Mouse (Mus musculus) forebrain, embryonic 15.5 days (tissue): ENCODE results near the gene Ldlrad1. TPM values are rescaled to one million over a fixed set of nuclear protein-coding genes. Genes with fewer than 3 reads are reported as not detected.

Experiments used
- ATAC-seq: fragments of 200-750 bp; cut with Nextera tagmentation; replicated peaks from 2 replicates; pipeline ENCODE4 v1.8.0; 2017; ENCODE audit warnings: mild to moderate bottlenecking, moderate TSS enrichment, moderate library complexity
- H3K27ac ChIP-seq: fragments of 300-500 bp; sonication (generic); replicated peaks from 2 replicates; pipeline ENCODE4 v1.5.1; 2015; ENCODE audit warnings: mild to moderate bottlenecking, inconsistent platforms
- H3K27me3 ChIP-seq: fragments of 300-500 bp; sonication (generic); 2 replicates; pipeline ENCODE4 v1.6.1; 2015; ENCODE audit warnings: inconsistent platforms
- H3K36me3 ChIP-seq: fragments of 300-500 bp; sonication (generic); 2 replicates; pipeline ENCODE4 v1.6.1; 2015; ENCODE audit warnings: mild to moderate bottlenecking, inconsistent platforms
- H3K4me1 ChIP-seq: fragments of 300-500 bp; sonication (generic); 2 replicates; pipeline ENCODE4 v1.6.1; 2015; ENCODE audit warnings: inconsistent platforms
- H3K4me2 ChIP-seq: fragments of 300-500 bp; sonication (generic); replicated peaks from 2 replicates; pipeline ENCODE4 v1.6.1; 2015; ENCODE audit warnings: mild to moderate bottlenecking, inconsistent platforms
- H3K4me3 ChIP-seq: fragments of 300-500 bp; sonication (generic); 2 replicates; pipeline ENCODE4 v1.5.1; 2015; ENCODE audit warnings: mild to moderate bottlenecking, inconsistent platforms
- H3K9ac ChIP-seq: fragments of 300-500 bp; sonication (generic); replicated peaks from 2 replicates; pipeline ENCODE4 v1.6.1; 2015; ENCODE audit warnings: mild to moderate bottlenecking, inconsistent platforms
- H3K9me3 ChIP-seq: fragments of 300-500 bp; sonication (generic); 2 replicates; pipeline ENCODE4 v1.6.1; 2016; ENCODE audit warnings: inconsistent platforms
- WGBS: fragments of 180-500 bp; shearing (Covaris S2); methylation state at CpG from one replicate; pipeline ENCODE4 v1.1.7; 2015; ENCODE audit warnings: mixed read lengths; 5-methylcytosine and 5-hydroxymethylcytosine counted together
- polyA plus RNA-seq: library from polyadenylated mRNA; unstranded; fragments of >200 nt; fragmentation: Nextera tagmentation; extraction: Ambion mirVana; gene quantifications from 2 replicates; pipeline ENCODE4 v1.2.1, GENCODE M21; 2015

The Ldlrad1 gene
- polyA plus RNA-seq, result not detected in 2 replicates

DNA sequence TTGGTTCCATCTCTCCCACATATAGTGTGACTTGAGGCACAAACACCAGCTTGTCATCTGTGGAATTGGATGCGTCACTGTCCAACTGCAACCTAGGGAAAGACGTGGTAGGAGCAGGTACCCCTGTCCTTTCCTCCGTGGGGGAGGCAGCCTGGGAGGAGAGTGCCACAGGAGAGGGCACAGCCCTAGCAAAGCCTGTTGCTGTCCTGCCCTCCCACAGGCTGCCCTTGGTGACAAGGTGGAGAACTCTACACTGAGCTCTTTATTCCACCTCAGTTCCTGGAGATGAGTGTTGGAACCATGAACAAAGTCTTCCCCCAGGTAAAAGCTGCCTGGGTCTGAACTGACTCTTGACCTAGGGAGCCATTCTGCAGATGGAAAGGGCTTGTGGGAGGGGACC, at the start of gene Ldlrad1:
Gene Ldlrad1 (plus strand): TSS at position 301 of the 400 bp plus-strand sequence.
- Histone ChIP-seq H3K27me3 (no peaks in the 10 kb centered on the region), H3K4me1 (no peaks in the 10 kb centered on the region), H3K4me2 (no peak within 1 kb of the TSS), H3K9ac (no peak within 1 kb of the TSS), H3K9me3 (no peaks in the 10 kb centered on the region), H3K4me3 (no peak within 1 kb of the TSS), H3K27ac (no peak within 1 kb of the TSS), H3K36me3 (peaks cover 22% of the 10 kb centered on the region)
- no peak for ATAC-seq
- WGBS, result 89% methylated on average over 3 of the region's 3 CpGs

DNA sequence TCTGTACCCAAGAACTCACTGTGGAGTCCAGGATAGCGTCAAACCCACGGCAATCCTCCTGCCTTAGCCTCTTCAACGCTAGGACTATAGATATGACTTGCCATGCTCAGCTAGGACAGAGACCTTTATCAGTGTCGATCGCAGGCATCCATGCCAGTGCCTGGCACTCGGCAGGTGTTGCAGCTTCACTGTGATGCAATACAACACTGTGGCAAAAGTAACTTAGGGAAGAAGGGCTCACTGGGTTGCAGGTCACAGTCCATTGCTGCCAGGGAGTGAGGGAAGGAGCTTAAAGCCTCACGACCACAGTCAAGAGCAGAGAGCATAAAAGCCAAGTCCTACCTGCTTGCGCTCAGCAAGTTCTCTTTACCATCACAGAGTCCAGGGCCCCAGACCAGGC, 48.8 kb upstream of the Ldlrad1 start:
- ATAC-seq, result no peak
- no peak overlapping the region for H3K4me3 ChIP-seq
- H3K27me3 ChIP-seq, result no peaks in the 10 kb centered on the region
- H3K9ac ChIP-seq, result no peak overlapping the region
- no peak overlapping the region for H3K4me2 ChIP-seq
- peaks cover 5% of the 10 kb centered on the region; the same call in 1 of the 2 replicates for H3K36me3 ChIP-seq
- WGBS, result 92% methylated on average over 8 of the region's 8 CpGs
- no peak overlapping the region for H3K27ac ChIP-seq
- no peaks in the 10 kb centered on the region for H3K9me3 ChIP-seq
- peaks cover 4% of the 10 kb centered on the region for H3K4me1 ChIP-seq

DNA sequence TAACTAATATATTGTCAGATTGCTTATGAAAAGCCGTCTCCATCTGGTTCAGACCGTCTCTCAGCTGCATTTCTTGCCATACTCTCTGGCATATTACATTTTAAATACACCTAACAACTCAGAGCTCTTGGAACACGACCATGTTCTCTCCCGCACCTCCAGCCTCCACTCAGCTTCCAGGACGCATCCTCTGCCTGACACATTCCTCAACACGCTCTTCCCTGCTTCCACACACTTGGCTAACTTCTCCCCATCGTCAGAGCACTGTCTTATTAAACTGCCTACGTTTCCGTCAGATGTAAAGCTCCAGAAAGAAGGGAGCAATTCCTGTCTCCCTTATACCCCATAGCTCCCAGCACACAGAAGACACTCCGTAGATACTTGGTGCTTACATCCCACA, 45.6 kb upstream of the Ldlrad1 start:
- Histone ChIP-seq H3K27me3 (no peaks in the 10 kb centered on the region), H3K9me3 (no peaks in the 10 kb centered on the region), H3K36me3 (peaks cover 8% of the 10 kb centered on the region), H3K9ac (no peak overlapping the region), H3K4me2 (no peak overlapping the region), H3K27ac (peak overlapping the region; percentile 41), H3K4me3 (no peak overlapping the region), H3K4me1 (peaks cover 4% of the 10 kb centered on the region)
- ATAC-seq, result peak; percentile 46; the same call in 1 of the 2 replicates
- WGBS, result 79% methylated on average over 10 of the region's 10 CpGs

DNA sequence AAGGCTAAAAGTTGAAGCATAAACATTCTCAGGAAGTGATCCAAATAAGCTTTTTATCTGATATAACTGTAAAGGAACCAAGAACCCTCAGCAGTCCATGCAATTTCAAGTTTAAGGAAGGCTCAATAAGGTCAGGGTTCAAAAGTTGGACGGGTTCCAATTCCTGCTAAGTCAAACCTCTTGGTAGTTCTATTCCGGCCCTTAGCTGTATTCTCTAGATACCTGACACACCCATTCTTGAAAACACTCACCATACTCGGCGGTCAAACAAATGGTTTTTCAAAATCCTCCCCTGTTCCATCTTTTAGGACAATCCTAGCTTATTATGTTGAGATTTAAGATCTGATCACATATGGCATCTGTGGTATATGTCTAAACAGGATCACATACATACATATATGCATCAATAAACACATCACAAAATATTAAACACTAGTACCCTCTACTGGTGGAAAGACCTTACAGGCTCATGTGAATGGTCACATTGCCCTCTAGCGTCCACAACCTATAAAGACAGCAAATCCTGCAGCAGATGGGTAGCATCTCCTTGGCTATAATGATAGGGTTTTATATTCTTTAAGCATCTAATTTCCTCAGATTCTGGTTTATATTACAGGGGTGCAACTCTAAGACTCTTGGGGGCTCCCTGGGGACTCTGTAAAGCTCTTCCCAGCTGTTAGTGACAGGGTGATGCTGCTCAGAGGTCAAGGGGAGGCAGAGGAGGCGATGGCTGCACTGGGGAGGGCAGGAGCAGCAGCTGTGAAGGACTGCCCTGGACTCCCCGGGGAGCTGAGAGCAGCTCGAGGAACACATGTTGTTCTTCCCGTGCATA, 45.0 kb upstream of the Ldlrad1 start:
- peak overlapping the region; percentile 43 for H3K27ac ChIP-seq
- H3K4me2 ChIP-seq, result no peak overlapping the region
- H3K27me3 ChIP-seq, result no peaks in the 10 kb centered on the region
- 45% methylated on average over 9 of the region's 9 CpGs for WGBS
- no peaks in the 10 kb centered on the region for H3K9me3 ChIP-seq
- ATAC-seq, result peak; percentile 82
- H3K4me3 ChIP-seq, result no peak overlapping the region
- peaks cover 4% of the 10 kb centered on the region; the same call in 1 of the 2 replicates for H3K36me3 ChIP-seq
- H3K4me1 ChIP-seq, result peaks cover 4% of the 10 kb centered on the region
- H3K9ac ChIP-seq, result no peak overlapping the region

DNA sequence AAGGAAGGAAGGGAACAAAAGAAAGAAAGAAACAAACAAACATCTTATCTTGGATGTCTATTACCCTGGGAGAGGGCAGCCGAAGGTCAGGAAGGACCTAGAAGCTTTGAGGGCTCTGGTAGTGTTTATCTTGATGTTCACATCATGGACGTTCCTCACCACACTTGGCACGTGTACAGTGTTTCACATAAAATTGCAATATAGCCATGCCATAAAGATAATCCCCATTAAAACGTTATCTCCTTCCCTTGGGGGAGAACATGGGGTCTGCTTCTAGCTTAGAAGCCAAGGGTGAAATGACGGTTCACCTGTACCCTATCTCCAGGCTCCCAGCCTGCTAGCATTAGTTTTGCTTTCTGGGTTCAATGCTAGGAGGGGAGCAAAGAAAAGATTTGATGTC, 42.3 kb upstream of the Ldlrad1 start:
- Histone ChIP-seq H3K9me3 (no peaks in the 10 kb centered on the region), H3K4me2 (no peak overlapping the region), H3K36me3 (peaks cover 4% of the 10 kb centered on the region), H3K4me1 (peaks cover 4% of the 10 kb centered on the region), H3K27me3 (no peaks in the 10 kb centered on the region), H3K27ac (no peak overlapping the region), H3K4me3 (no peak overlapping the region), H3K9ac (no peak overlapping the region)
- ATAC-seq, result no peak
- WGBS, result 89% methylated on average over 5 of the region's 5 CpGs

DNA sequence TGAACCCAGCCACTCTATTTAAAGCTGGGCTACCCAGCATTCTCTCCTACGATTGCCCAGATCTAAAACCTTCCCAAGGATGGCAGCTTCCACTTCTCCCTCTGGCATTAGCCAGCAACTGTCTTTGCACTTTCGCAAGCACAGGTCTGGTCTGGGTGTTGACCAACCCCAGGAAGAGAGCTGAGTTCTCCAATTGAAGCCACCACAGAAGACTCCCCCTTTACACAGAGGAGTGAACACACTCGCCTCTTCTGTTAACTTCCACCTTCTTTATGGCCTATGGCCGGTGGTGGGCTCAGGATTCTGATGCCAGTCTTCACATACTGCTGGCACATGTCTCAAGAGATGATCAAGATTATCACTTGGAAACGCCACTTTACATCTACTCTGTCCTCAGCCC, 41.2 kb upstream of the Ldlrad1 start:
- peaks cover 4% of the 10 kb centered on the region for H3K4me1 ChIP-seq
- no peak overlapping the region for H3K4me2 ChIP-seq
- no peaks in the 10 kb centered on the region for H3K9me3 ChIP-seq
- WGBS, result 89% methylated on average over 5 of the region's 5 CpGs
- ATAC-seq, result no peak
- H3K27ac ChIP-seq, result no peak overlapping the region
- H3K27me3 ChIP-seq, result no peaks in the 10 kb centered on the region
- peaks cover 9% of the 10 kb centered on the region for H3K36me3 ChIP-seq
- H3K9ac ChIP-seq, result no peak overlapping the region
- H3K4me3 ChIP-seq, result no peak overlapping the region

DNA sequence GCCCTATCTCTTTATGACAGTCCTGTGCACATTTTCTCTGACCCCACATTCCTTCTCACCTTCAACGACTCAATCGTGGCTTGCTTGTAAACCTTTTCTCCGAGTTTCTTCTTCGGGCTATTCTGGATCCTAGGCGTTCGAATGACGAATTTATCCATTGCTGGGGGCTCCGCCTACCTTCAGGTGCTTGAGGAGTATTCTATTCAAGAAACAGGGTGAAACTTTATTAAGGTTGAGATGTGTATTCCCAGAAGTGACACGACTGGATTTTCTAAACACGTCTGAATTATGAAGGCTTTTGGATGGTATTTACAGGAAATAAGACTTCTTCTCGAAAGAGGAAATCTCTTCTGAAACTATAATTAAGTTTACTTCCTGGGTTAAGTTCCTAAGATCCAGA, 31.5 kb upstream of the Ldlrad1 start:
- H3K4me1 ChIP-seq, result peaks cover 41% of the 10 kb centered on the region
- H3K4me2 ChIP-seq, result peak overlapping the region; percentile 61
- 50% methylated on average over 11 of the region's 11 CpGs for WGBS
- peak overlapping the region; percentile 71 for H3K4me3 ChIP-seq
- H3K27me3 ChIP-seq, result no peaks in the 10 kb centered on the region
- no peak for ATAC-seq
- peak overlapping the region; percentile 77 for H3K9ac ChIP-seq
- no peaks in the 10 kb centered on the region for H3K9me3 ChIP-seq
- H3K27ac ChIP-seq, result peak overlapping the region; percentile 99
- peaks cover 5% of the 10 kb centered on the region; the same call in 1 of the 2 replicates for H3K36me3 ChIP-seq

DNA sequence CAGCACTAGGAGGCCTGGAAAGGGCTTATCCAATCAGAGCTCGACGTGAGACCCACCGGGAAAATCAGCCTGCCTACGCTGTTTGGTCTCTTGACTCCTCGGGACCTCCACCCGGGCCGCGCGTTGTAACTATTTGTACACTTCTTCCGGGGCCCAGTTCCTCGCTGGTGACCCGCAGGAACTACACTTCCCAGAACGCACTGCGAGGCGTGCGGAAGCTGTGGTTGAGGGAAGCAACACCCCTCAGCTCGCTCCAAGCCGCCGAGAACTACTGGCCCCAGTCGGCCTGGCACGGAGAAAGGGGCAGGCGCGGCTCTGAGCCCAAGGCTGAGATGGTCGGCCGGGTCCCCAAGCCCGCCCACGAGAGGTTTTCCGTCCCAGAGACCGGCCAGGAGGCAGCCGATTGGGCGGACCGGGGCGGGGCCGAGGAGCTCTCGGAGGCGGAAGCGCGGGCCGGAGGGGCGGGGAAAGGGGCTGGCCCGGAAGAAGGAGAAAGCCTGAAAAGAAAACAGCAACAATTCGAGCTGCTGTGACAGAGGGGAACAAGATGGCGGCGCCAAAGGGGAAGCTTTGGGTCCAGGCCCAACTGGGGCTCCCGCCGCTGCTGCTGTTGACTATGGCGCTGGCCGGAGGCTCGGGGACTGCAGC, 30.7 kb upstream of the Ldlrad1 start, which contains the start of gene Tmem59:
Gene Tmem59 (plus strand): TSS at position 218 of the 648 bp plus-strand sequence.
- H3K9me3 ChIP-seq, result no peaks in the 10 kb centered on the region
- peak within 1 kb of the TSS; percentile 61 for H3K4me2 ChIP-seq
- peak within 1 kb of the TSS; percentile 99 for H3K27ac ChIP-seq
- peak; percentile 95 for ATAC-seq
- peak within 1 kb of the TSS; percentile 77 for H3K9ac ChIP-seq
- H3K4me3 ChIP-seq, result peak within 1 kb of the TSS; percentile 71
- under 1% methylated on average over 49 of the region's 49 CpGs for WGBS
- H3K27me3 ChIP-seq, result no peaks in the 10 kb centered on the region
- peaks cover 46% of the 10 kb centered on the region for H3K4me1 ChIP-seq
- 0 out of 2 replicates have a peak, but pooled peaks cover 2% of the 10 kb centered on the region for H3K36me3 ChIP-seq

DNA sequence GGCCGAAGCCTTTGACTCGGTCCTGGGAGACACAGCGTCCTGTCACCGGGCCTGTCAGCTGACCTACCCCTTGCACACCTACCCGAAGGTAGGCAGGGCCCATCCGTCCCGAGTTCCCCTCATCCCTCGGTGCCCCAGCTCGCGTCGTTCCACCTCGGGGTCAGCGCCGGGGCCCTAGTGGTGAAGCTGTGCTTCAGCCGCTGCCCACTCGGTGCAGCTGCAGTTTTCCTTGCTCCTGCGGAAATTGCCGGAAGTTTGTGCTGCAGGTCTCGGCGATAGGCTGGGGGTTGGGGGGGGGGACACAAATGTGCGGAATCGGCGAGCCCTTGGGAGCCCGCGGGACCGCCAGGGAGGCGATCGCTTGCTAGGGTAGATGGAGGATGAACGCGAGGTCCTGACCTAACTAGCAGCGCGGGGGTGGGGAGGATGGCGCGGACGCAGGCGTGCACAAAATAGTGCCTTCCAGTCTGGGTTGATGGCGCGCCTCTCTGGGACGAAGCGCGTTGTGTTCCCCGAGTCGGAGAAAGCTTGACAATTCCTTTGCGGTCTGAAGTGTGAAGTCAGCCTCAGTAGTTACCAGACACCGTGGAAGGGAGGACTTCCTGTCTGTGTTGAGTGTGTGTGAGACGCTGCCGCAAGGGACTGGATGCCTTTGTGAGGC, 30.0 kb upstream of the Ldlrad1 start, which contains the start of gene Tceanc2:
Gene Tceanc2 (minus strand): TSS at position 287 of the 661 bp plus-strand sequence.
- H3K4me2 ChIP-seq, result peak within 1 kb of the TSS; percentile 61
- ATAC-seq, result peak; percentile 74
- peak within 1 kb of the TSS; percentile 71 for H3K4me3 ChIP-seq
- H3K4me1 ChIP-seq, result peaks cover 47% of the 10 kb centered on the region
- peak within 1 kb of the TSS; percentile 99 for H3K27ac ChIP-seq
- 0 out of 2 replicates have a peak, but pooled peaks cover 2% of the 10 kb centered on the region for H3K36me3 ChIP-seq
- peak within 1 kb of the TSS; percentile 77 for H3K9ac ChIP-seq
- no peaks in the 10 kb centered on the region for H3K27me3 ChIP-seq
- no peaks in the 10 kb centered on the region for H3K9me3 ChIP-seq
- under 1% methylated on average over 47 of the region's 47 CpGs for WGBS

DNA sequence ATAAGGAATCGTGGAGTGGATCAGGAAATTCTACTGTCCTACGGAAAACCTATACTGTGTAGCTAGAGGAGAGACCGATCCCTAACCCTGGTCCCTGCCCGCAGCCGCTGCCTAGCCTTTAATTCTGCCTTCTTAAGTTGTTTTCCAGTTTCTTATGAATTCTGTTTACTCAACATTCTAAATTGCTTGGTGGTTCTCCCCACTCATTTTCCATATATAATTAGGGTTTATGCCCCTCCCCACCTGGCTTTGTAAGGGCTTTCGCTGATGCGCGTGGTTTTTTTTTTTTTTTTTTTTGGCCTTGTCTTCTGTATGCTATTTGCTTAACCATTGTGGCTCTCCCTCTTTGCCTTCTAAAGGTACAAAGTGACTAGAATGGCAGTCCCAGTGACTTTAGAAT, 29.4 kb upstream of the Ldlrad1 start:
- WGBS, result 2% methylated on average over 8 of the region's 8 CpGs
- no peak for ATAC-seq
- H3K9ac ChIP-seq, result peak overlapping the region; percentile 77

DNA sequence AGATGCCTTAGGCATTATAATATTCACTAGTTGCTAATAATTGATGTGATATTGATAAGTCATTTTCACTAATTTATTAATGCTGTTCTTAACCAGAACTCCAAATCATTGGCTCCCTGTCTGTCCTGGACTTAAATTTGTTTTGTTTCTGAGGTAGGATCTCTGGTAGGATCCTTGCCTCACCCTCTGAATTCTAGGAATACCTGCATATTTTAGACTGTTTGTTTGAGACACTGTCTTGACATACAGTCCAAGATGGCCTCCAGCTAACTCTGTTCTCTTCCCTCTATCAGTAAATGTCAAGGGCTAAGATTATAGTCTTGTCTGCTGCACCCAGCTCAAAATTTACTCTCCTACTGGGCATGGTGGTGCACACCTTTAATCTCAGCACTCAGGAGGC, 28.2 kb upstream of the Ldlrad1 start:
- H3K9me3 ChIP-seq, result no peaks in the 10 kb centered on the region
- H3K27me3 ChIP-seq, result no peaks in the 10 kb centered on the region
- ATAC-seq, result no peak
- H3K27ac ChIP-seq, result no peak overlapping the region
- no peaks in the 10 kb centered on the region for H3K36me3 ChIP-seq
- peak overlapping the region; percentile 61; the same call in 1 of the 2 replicates for H3K4me2 ChIP-seq
- no peak overlapping the region for H3K9ac ChIP-seq
- no peak overlapping the region for H3K4me3 ChIP-seq
- H3K4me1 ChIP-seq, result peaks cover 47% of the 10 kb centered on the region

More for the DNA sequence above, 29.4 kb upstream of the Ldlrad1 start:
- Histone ChIP-seq H3K36me3 (0 out of 2 replicates have a peak, but pooled peaks cover under 1% of the 10 kb centered on the region), H3K4me2 (peak overlapping the region; percentile 61), H3K27me3 (no peaks in the 10 kb centered on the region), H3K9me3 (no peaks in the 10 kb centered on the region), H3K4me3 (peak overlapping the region; percentile 71), H3K27ac (peak overlapping the region; percentile 99), H3K4me1 (peaks cover 47% of the 10 kb centered on the region)
